Mouse (Mus musculus): Measurements from ENCODE around the gene Epb41l4b.

DNA sequence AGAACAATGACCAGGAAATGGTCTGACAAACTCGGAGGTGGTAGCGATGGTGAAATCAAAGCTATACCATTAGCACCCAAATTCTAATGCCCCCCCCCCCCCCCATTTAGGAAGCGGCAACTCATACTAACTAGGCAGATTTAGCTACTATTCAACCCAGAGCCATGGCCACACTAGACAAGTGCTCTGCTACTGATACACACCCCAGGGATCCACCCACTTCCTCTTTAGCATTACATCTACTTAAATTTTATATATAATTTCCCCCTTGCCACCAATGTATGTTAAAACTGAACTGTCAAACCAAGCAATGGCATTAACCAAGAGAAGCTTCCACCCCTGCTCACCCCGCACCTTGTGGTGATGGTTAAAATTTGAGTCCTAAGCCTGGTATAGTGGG, 85.6 kb downstream of the Epb41l4b start:
- TF ChIP-seq CTCF (IDR thresholded peaks at IDR 0.05; ENCODE audit: low read depth) (no peak), EP300 (IDR thresholded peaks at IDR 0.05; ENCODE audit: low read depth) (no peak)
